Mouse (Mus musculus): Measurements from ENCODE around the gene Hddc2. TPM values are rescaled to one million over a fixed set of nuclear protein-coding genes. Genes with fewer than 3 reads are reported as not detected.
A peak's percentile ranks its signal among the peaks of the same experiment; 100 is the strongest.

Hddc2 gene
- polyA plus RNA-seq, 1 experiment from 2014 or later = 9.2 TPM

DNA sequence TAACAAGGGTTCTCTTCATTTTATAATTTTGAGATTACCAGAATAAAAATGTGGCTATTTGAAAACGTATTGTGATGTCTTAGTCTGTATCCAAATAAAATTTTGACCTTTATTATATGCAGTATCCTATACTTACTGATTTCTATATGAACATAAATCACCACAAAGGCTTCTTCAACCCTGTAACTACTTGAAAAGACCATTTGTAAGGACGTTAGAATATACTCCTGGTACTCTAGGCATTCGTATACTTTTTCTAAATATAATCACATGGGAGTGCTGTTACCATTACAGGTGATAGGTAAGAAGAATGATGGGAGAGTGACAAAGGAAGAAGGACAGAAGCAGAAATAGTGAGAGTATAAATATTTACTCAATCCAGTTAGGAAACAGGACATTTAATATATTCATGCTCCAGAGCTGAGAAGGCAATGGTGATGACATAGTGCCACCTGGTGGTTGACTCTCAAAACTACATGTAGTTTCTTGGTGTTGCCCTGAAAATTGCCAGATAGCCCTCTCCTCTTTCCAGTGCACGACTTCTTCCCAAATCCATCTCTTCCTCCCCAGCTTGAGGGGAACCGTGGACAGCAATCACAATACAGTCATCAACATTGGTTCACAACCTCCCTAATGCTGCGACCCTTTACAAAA, 14.1 kb upstream of the Hddc2 start:
- ATAC-seq (ENCODE audit: low read depth) = no peak
- Histone ChIP-seq H3K27ac (ENCODE audit: low read length) (no peak overlapping the region), H3K9ac (ENCODE audit: low read depth, low read length) (no peak overlapping the region), H3K27me3 (ENCODE audit: control insufficient read depth, insufficient read depth, low read depth, low read length) (no peaks in the 10 kb centered on the region), H3K36me3 (ENCODE audit: control insufficient read depth, insufficient read depth) (no peaks in the 10 kb centered on the region), H3K4me2 (ENCODE audit: low read depth, low read length) (no peak overlapping the region), H3K4me1 (ENCODE audit: control insufficient read depth, low read depth, low read length) (no peaks in the 10 kb centered on the region), H3K4me3 (ENCODE audit: low read depth, low read length) (no peak overlapping the region), H3K9me3 (replicated peaks; ENCODE audit: control insufficient read depth, low read length) (no peaks in the 10 kb centered on the region)
- WGBS (ENCODE audit: insufficient replicate concordance) = 37% methylated on average over 6 of the region's 6 CpGs

DNA sequence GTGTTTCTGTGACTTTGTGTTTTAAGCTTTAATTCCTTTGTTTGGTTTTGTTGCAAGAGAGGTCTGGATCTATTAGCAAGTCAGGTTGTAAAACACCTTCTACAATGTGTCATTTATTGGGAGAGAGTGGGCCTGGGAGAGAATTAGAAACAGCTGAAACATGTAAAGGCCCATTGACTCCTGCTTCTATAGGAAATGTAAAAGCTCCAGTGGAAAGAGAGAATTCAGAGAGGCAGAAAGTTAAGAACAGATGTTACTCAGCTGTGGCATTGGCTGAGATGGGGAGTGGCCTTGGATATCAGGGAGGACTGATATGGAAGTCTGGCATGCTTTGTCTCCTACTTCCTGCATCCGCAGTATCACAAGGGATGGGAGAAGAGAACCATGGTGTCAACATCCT, 12.9 kb upstream of the Hddc2 start:
- no peaks in the 10 kb centered on the region for H3K9me3 ChIP-seq (replicated peaks; ENCODE audit: control insufficient read depth, low read length)
- no peak overlapping the region for H3K4me3 ChIP-seq (ENCODE audit: low read depth, low read length)
- no peak for ATAC-seq (ENCODE audit: low read depth)
- H3K4me2 ChIP-seq (ENCODE audit: low read depth, low read length) = no peak overlapping the region
- H3K9ac ChIP-seq (ENCODE audit: low read depth, low read length) = no peak overlapping the region
- no peak overlapping the region for H3K27ac ChIP-seq (ENCODE audit: low read length)
- no peaks in the 10 kb centered on the region for H3K4me1 ChIP-seq (ENCODE audit: control insufficient read depth, low read depth, low read length)
- no peaks in the 10 kb centered on the region for H3K36me3 ChIP-seq (ENCODE audit: control insufficient read depth, insufficient read depth)
- H3K27me3 ChIP-seq (ENCODE audit: control insufficient read depth, insufficient read depth, low read depth, low read length) = no peaks in the 10 kb centered on the region
- WGBS (ENCODE audit: insufficient replicate concordance) = 74% methylated on average over 1 of the region's 1 CpGs

DNA sequence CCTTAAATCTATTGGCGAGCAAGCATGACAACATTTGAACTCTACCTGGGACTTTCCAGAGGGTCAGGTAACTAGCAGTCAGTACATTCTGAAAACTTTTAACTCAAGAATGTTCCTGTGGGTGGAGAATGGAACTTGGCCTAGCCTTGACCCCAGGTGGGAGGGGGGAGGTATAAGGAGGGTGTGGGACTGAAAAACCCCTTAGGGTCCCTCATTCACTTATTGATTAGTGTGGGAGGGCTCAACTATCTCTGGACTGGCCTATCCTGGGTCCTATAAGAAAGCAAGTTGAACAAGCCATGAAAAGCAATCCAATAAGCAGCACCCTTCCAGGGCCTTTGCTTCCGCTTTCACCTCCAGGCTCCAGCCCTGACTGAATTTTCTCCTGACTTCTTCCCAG, 9.7 kb upstream of the Hddc2 start:
- no peaks in the 10 kb centered on the region for H3K4me1 ChIP-seq (ENCODE audit: control insufficient read depth, low read depth, low read length)
- 76% methylated on average over 2 of the region's 2 CpGs for WGBS (ENCODE audit: insufficient replicate concordance)
- H3K4me2 ChIP-seq (ENCODE audit: low read depth, low read length) = no peak overlapping the region
- H3K27me3 ChIP-seq (ENCODE audit: control insufficient read depth, insufficient read depth, low read depth, low read length) = no peaks in the 10 kb centered on the region
- H3K4me3 ChIP-seq (ENCODE audit: low read depth, low read length) = no peak overlapping the region
- H3K9me3 ChIP-seq (replicated peaks; ENCODE audit: control insufficient read depth, low read length) = no peaks in the 10 kb centered on the region
- H3K9ac ChIP-seq (ENCODE audit: low read depth, low read length) = no peak overlapping the region
- no peak overlapping the region for H3K27ac ChIP-seq (ENCODE audit: low read length)
- ATAC-seq (ENCODE audit: low read depth) = no peak
- H3K36me3 ChIP-seq (ENCODE audit: control insufficient read depth, insufficient read depth) = no peaks in the 10 kb centered on the region

DNA sequence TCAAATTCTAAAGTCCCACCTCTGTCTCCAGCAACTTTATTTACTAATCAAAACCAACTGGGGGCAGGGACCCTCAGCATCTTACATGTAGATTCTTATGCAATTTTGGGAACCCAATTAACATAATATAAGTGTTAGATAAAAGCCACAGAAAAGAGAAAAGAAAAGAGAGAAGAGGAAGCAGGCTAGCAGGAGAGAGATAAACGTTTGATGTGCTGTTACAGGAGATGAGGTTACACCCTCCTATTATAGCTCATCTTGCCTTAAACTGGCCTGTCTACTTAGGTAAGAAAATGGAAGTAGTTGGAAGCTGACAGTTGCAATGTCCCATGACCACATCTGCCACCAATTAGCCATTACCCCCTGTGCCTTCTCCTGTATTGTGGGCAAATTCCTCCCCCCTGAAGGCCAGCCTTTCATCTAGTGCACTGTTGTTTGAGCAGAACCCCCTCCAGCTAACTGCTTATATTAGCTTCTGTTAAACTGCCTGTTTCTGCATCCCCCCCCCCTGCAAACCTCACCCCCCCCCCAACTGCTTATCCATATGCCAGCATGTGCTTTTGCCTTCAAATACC, 6.1 kb upstream of the Hddc2 start:
- Histone ChIP-seq H3K9me3 (replicated peaks; ENCODE audit: control insufficient read depth, low read length) (no peaks in the 10 kb centered on the region), H3K36me3 (ENCODE audit: control insufficient read depth, insufficient read depth) (no peaks in the 10 kb centered on the region), H3K4me3 (ENCODE audit: low read depth, low read length) (no peak overlapping the region), H3K4me1 (ENCODE audit: control insufficient read depth, low read depth, low read length) (no peaks in the 10 kb centered on the region), H3K9ac (ENCODE audit: low read depth, low read length) (no peak overlapping the region), H3K27ac (ENCODE audit: low read length) (no peak overlapping the region), H3K4me2 (ENCODE audit: low read depth, low read length) (no peak overlapping the region), H3K27me3 (ENCODE audit: control insufficient read depth, insufficient read depth, low read depth, low read length) (no peaks in the 10 kb centered on the region)
- ATAC-seq (ENCODE audit: low read depth) = no peak
- WGBS (ENCODE audit: insufficient replicate concordance) = 11% methylated on average over 1 of the region's 1 CpGs

DNA sequence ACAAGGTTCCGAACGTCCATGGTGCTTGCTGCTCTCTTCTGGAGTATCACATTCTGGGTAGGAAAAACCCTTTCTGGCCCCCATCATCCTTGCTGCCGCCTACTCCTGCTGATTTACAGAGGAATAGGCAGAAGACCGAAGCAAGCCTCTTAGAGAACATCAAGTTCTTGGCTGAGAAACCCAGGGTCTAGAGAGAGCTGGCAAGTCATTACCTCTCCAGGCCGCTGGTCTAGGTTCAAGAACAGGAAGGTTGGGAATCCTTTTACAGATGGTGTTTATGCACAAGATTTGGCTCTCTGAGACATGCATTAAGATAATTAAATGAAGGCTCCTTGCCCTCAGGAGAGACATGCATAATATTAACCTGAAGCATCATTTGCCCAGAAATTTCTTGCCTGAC, 5.3 kb downstream of the Hddc2 start:
- WGBS (ENCODE audit: insufficient replicate concordance) = 74% methylated on average over 5 of the region's 5 CpGs
- Histone ChIP-seq H3K36me3 (ENCODE audit: control insufficient read depth, insufficient read depth) (no peaks in the 10 kb centered on the region; the same call in 1 of the 2 replicates), H3K4me3 (ENCODE audit: low read depth, low read length) (no peak overlapping the region), H3K9ac (ENCODE audit: low read depth, low read length) (no peak overlapping the region), H3K4me2 (ENCODE audit: low read depth, low read length) (no peak overlapping the region), H3K4me1 (ENCODE audit: control insufficient read depth, low read depth, low read length) (peaks cover 4% of the 10 kb centered on the region), H3K27ac (ENCODE audit: low read length) (no peak overlapping the region), H3K9me3 (replicated peaks; ENCODE audit: control insufficient read depth, low read length) (no peaks in the 10 kb centered on the region), H3K27me3 (ENCODE audit: control insufficient read depth, insufficient read depth, low read depth, low read length) (no peaks in the 10 kb centered on the region)
- ATAC-seq (ENCODE audit: low read depth) = no peak

DNA sequence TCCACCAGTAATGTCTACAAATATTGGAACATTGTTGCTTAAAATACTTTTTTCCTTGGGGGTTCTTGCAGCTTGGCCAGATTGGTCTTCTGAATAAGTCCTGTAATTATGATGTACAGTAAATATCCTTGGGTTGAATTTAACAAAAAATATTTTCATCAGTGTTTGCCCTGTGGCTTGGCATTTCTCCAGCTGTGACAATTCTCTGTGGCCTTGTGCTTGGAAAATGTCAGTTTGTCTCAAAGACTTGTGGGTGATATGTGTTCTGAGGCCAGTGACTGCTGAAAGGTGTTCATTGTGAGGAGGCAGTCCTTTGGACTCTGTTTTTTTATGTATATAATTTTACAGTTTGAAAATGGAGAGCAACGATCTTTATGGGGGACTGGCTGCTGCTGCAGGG, 16.3 kb downstream of the Hddc2 start:
- WGBS (ENCODE audit: insufficient replicate concordance) = 67% methylated on average over 1 of the region's 1 CpGs
- ATAC-seq (ENCODE audit: low read depth) = no peak

DNA sequence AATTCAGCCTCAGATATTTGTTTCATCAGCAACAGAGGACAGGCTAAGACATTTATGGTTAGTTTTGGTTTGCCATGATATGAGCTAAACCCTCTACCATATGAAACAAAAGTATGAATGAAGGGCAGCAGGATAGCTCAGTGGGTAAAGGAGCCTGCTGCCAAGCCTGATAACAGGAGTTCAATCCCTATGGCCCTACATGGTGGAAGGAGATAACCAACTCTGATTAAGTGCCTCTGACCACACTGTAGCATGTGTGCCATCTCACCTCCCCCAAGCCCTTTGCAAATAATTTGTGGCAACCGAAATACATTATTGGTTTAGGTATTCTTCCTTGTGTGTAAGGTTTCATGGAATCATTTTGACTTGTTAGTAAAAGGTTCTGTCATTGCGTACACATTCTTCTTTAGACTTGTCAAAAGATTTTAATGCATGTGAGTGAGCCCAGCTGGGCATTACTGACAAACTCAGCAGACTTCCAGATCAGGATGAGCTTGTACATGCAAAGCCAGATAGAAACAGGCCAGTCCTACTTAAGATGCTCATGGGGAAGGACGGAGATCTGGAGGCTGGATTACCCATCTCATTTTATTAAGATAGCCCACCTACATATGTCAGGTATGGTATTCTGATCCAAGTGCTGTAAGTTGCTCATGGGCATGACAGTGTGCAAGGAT, 17.2 kb downstream of the Hddc2 start:
- ATAC-seq (ENCODE audit: low read depth) = peak; percentile 60
- H3K36me3 ChIP-seq (ENCODE audit: control insufficient read depth, insufficient read depth) = no peaks in the 10 kb centered on the region
- WGBS (ENCODE audit: insufficient replicate concordance) = 59% methylated on average over 3 of the region's 3 CpGs
- H3K9ac ChIP-seq (ENCODE audit: low read depth, low read length) = no peak overlapping the region
- H3K9me3 ChIP-seq (replicated peaks; ENCODE audit: control insufficient read depth, low read length) = no peaks in the 10 kb centered on the region
- no peaks in the 10 kb centered on the region for H3K27me3 ChIP-seq (ENCODE audit: control insufficient read depth, insufficient read depth, low read depth, low read length)
- no peak overlapping the region for H3K4me2 ChIP-seq (ENCODE audit: low read depth, low read length)
- no peak overlapping the region for H3K4me3 ChIP-seq (ENCODE audit: low read depth, low read length)
- H3K27ac ChIP-seq (ENCODE audit: low read length) = no peak overlapping the region
- H3K4me1 ChIP-seq (ENCODE audit: control insufficient read depth, low read depth, low read length) = no peaks in the 10 kb centered on the region; the same call in 1 of the 2 replicates

More for the DNA sequence above, 16.3 kb downstream of the Hddc2 start:
- no peaks in the 10 kb centered on the region for H3K27me3 ChIP-seq (ENCODE audit: control insufficient read depth, insufficient read depth, low read depth, low read length)
- no peaks in the 10 kb centered on the region; the same call in 1 of the 2 replicates for H3K4me1 ChIP-seq (ENCODE audit: control insufficient read depth, low read depth, low read length)
- H3K4me2 ChIP-seq (ENCODE audit: low read depth, low read length) = no peak overlapping the region
- H3K36me3 ChIP-seq (ENCODE audit: control insufficient read depth, insufficient read depth) = no peaks in the 10 kb centered on the region
- no peak overlapping the region for H3K27ac ChIP-seq (ENCODE audit: low read length)
- H3K9me3 ChIP-seq (replicated peaks; ENCODE audit: control insufficient read depth, low read length) = no peaks in the 10 kb centered on the region
- no peak overlapping the region for H3K4me3 ChIP-seq (ENCODE audit: low read depth, low read length)
- no peak overlapping the region for H3K9ac ChIP-seq (ENCODE audit: low read depth, low read length)

DNA sequence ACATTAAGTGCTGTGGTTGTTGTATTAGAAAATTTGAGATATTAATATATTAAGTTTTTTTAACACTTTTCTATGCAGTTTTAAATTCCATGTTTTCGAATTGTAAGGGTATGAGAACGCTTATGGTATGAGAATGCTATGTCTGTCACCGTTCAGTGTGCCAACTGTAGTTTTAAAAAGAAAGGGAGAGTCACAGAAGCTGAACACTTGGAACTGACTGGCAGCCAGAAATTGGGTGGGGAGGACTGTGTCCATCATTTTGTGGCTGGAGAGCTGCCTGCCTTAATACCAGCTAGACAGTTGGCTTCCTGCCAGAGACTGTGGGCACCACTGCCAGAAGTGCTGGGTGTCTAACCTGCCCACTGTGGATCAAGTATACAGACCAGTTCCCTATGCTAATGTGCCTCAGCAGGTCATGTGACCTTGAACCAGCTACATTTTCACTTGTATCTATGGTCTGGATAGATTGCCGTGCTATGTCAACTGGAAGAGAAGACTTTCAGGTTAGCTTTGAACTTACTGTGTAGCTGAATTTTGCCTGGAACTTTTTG, 18.1 kb downstream of the Hddc2 start:
- H3K4me1 ChIP-seq (ENCODE audit: control insufficient read depth, low read depth, low read length) = no peaks in the 10 kb centered on the region; the same call in 1 of the 2 replicates
- H3K9me3 ChIP-seq (replicated peaks; ENCODE audit: control insufficient read depth, low read length) = no peaks in the 10 kb centered on the region
- no peak overlapping the region for H3K4me2 ChIP-seq (ENCODE audit: low read depth, low read length)
- H3K36me3 ChIP-seq (ENCODE audit: control insufficient read depth, insufficient read depth) = no peaks in the 10 kb centered on the region
- no peak overlapping the region for H3K4me3 ChIP-seq (ENCODE audit: low read depth, low read length)
- no peaks in the 10 kb centered on the region for H3K27me3 ChIP-seq (ENCODE audit: control insufficient read depth, insufficient read depth, low read depth, low read length)
- no peak overlapping the region for H3K9ac ChIP-seq (ENCODE audit: low read depth, low read length)
- no peak overlapping the region for H3K27ac ChIP-seq (ENCODE audit: low read length)
- ATAC-seq (ENCODE audit: low read depth) = no peak
- WGBS (ENCODE audit: insufficient replicate concordance) = 59% methylated on average over 4 of the region's 4 CpGs

DNA sequence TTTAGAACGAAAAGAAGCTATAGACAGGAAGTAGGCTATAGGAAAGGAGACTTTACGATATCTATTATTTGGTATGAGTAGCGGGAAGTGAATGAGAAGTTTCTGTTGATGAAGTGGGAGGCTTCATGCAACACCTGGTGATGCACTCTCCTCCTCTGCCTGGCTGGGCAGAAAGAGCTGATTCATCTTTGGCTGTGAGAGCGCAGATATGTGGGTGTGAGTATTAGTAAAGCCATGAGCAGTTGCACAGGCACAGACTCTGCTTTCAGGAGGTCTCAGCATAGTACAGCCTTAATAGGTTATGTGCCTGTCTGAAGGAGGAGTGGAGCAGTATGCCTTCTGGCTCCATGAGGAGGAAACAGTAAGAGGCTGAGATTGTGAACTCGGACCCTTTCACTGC, 23.2 kb downstream of the Hddc2 start:
- H3K27ac ChIP-seq (ENCODE audit: low read length) = no peak overlapping the region
- 65% methylated on average over 5 of the region's 5 CpGs for WGBS (ENCODE audit: insufficient replicate concordance)
- no peaks in the 10 kb centered on the region for H3K9me3 ChIP-seq (replicated peaks; ENCODE audit: control insufficient read depth, low read length)
- H3K9ac ChIP-seq (ENCODE audit: low read depth, low read length) = no peak overlapping the region
- H3K4me1 ChIP-seq (ENCODE audit: control insufficient read depth, low read depth, low read length) = no peaks in the 10 kb centered on the region
- no peaks in the 10 kb centered on the region for H3K36me3 ChIP-seq (ENCODE audit: control insufficient read depth, insufficient read depth)
- H3K27me3 ChIP-seq (ENCODE audit: control insufficient read depth, insufficient read depth, low read depth, low read length) = no peaks in the 10 kb centered on the region
- H3K4me3 ChIP-seq (ENCODE audit: low read depth, low read length) = no peak overlapping the region
- H3K4me2 ChIP-seq (ENCODE audit: low read depth, low read length) = no peak overlapping the region
- no peak for ATAC-seq (ENCODE audit: low read depth)

Measured in liver, embryonic 16.5 days (tissue).